Mouse (Mus musculus) MEL (cell line): ENCODE data around the gene Mlx.

ENCODE experiments used
- CTCF ChIP-seq, 3 experiments: IDR thresholded peaks in 2 of 3; conservative IDR thresholded peaks in 1 of 3; 2 replicates each; pipeline ENCODE4 v1.5.1; 2011 to 2012; ENCODE audit warnings: low read length in 3 of 3, low read depth in 2 of 3, mild to moderate bottlenecking in 2 of 3, improper control_type of control experiment in 1 of 3, inconsistent platforms in 1 of 3, mixed read lengths in 1 of 3, moderate library complexity in 1 of 3; ENCODE audit not compliant: control insufficient read depth in 1 of 3, insufficient read depth in 1 of 3, poor library complexity in 1 of 3, severe bottlenecking in 1 of 3
- EP300 ChIP-seq, 2 experiments: IDR thresholded peaks; 2 replicates each; pipeline ENCODE4 v1.6.1; 2011; ENCODE audit warnings: improper control_type of control experiment in 2 of 2, low read length in 2 of 2, low read depth in 1 of 2, mild to moderate bottlenecking in 1 of 2
- ETS1 ChIP-seq: IDR thresholded peaks from 2 replicates; pipeline ENCODE4 v1.6.1; 2012; ENCODE audit warnings: low read depth, mild to moderate bottlenecking, inconsistent platforms, low read length, improper control_type of control experiment, moderate library complexity
- GATA1 ChIP-seq: IDR thresholded peaks from 2 replicates; pipeline ENCODE4 v1.6.1; 2011; ENCODE audit warnings: low read depth, low read length, improper control_type of control experiment
- HCFC1 ChIP-seq: IDR thresholded peaks from 2 replicates; pipeline ENCODE4 v1.6.1; 2012; ENCODE audit warnings: low read depth, mild to moderate bottlenecking, inconsistent platforms, low read length, improper control_type of control experiment, moderate library complexity
- JUND ChIP-seq: IDR thresholded peaks from 2 replicates; pipeline ENCODE4 v1.6.1; 2011; ENCODE audit warnings: low read depth, mild to moderate bottlenecking, improper control_type of control experiment, low read length
- MAX ChIP-seq: IDR thresholded peaks from 2 replicates; pipeline ENCODE4 v1.6.1; 2011; ENCODE audit warnings: low read length, improper control_type of control experiment
- MAZ ChIP-seq: IDR thresholded peaks from 2 replicates; pipeline ENCODE4 v1.6.1; 2012; ENCODE audit warnings: low read depth, mild to moderate bottlenecking, inconsistent platforms, low read length, improper control_type of control experiment
- POLR2A ChIP-seq, 2 experiments: IDR thresholded peaks; 2 replicates each; pipeline ENCODE4 v1.6.1; 2011 to 2012; ENCODE audit warnings: low read length in 2 of 2, mild to moderate bottlenecking in 2 of 2, control low read depth in 1 of 2, improper control_type of control experiment in 1 of 2, low read depth in 1 of 2, moderate library complexity in 1 of 2; ENCODE audit not compliant: control insufficient read depth in 1 of 2, insufficient read depth in 1 of 2, poor library complexity in 1 of 2
- RAD21 ChIP-seq: IDR thresholded peaks from 2 replicates; pipeline ENCODE4 v1.6.1; 2011; ENCODE audit warnings: mild to moderate bottlenecking, low read depth, low read length, improper control_type of control experiment
- TAL1 ChIP-seq: IDR thresholded peaks from 2 replicates; pipeline ENCODE4 v1.6.1; 2012; ENCODE audit warnings: mild to moderate bottlenecking, inconsistent platforms, low read length, moderate library complexity, mixed read lengths
- TCF12 ChIP-seq: IDR thresholded peaks from 2 replicates; pipeline ENCODE4 v1.6.1; 2014; ENCODE audit warnings: low read depth, mild to moderate bottlenecking, inconsistent platforms, low read length, improper control_type of control experiment, moderate library complexity
- USF1 ChIP-seq: IDR thresholded peaks from 2 replicates; pipeline ENCODE4 v1.6.1; 2014; ENCODE audit warnings: low read depth, mild to moderate bottlenecking, inconsistent platforms, low read length, improper control_type of control experiment, moderate library complexity
- ZMIZ1 ChIP-seq: IDR thresholded peaks from 2 replicates; pipeline ENCODE4 v1.6.1; 2012; ENCODE audit warnings: low read depth, mild to moderate bottlenecking, inconsistent platforms, low read length, improper control_type of control experiment, moderate library complexity

DNA sequence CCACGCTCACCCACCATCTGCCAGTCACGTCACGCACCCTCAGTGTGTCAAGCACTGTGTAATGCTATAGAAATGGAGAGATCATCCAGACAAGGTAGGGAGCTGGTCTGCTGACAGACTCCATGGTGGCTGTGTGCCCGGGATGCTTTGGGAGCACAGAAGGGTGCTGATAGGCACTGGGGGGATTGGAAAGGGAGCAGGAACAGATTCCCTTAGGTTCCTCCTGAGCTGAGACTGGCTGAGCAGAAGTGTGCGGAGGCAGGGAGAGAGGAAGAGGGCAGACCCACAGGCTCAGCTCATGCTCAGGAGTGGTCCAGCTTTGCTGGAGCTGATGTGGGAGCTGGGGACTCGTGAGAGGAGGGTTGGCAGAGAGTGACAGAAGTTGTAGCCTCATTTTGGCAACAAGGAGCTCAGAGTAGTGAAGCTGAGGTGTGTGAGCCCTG lies 36.0 kb upstream of the Mlx start:
- TF ChIP-seq TAL1 = no peak
- TF ChIP-seq MAZ = no peak
- no peak for TF ChIP-seq ETS1
- TF ChIP-seq CTCF (IDR thresholded peaks at IDR 0.05 in 2 of 3, conservative IDR thresholded peaks at IDR 0.05 in 1 of 3; ENCODE audit: control insufficient read depth in 1 of 3, insufficient read depth in 1 of 3, low read depth in 2 of 3, low read length in 3 of 3, poor library complexity in 1 of 3, severe bottlenecking in 1 of 3) = no peak
- no peak for TF ChIP-seq USF1
- no peak for TF ChIP-seq MAX
- no peak for TF ChIP-seq TCF12
- no peak for TF ChIP-seq ZMIZ1
- TF ChIP-seq HCFC1 = no peak
- no peak for TF ChIP-seq POLR2A (IDR thresholded peaks at IDR 0.05; ENCODE audit: control insufficient read depth in 1 of 2, insufficient read depth in 1 of 2, low read depth in 1 of 2, low read length in 2 of 2, poor library complexity in 1 of 2)
- no peak for TF ChIP-seq GATA1
- no peak for TF ChIP-seq EP300 (IDR thresholded peaks at IDR 0.05; ENCODE audit: low read depth in 1 of 2, low read length in 2 of 2)
- no peak for TF ChIP-seq RAD21
- no peak for TF ChIP-seq JUND
